Mouse (Mus musculus): ENCODE data around the gene AI481877.

GRCm38 (mm10) chr4:59062526-59062925 lies 76.3 kb downstream of the AI481877 start:
- no peak for TF ChIP-seq TAL1 (IDR thresholded peaks at IDR 0.05; ENCODE audit: low read length)
- no peak for TF ChIP-seq GATA1 (IDR thresholded peaks at IDR 0.05; ENCODE audit: low read length)
